Mouse (Mus musculus): ENCODE measurements around the gene Unc80.

DNA sequence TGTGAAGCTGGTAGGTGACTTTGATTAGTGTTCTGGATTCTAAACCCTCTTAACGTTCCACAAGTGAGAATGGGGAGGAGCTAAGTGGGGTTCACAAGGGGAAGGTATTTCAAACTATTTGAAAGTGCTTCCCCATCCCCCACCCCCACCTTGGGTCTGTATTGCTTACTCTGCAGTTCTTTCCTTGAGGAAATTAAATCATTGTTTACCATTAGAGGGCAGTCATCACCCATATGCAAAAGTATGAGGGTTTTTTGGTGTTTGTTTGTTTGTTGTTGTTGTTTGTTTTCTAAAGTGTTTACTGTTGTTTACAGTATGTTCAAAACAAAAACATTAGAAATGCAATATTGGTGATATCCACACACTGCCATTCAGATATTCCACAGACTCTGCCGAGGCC is 210.5 kb downstream of the Unc80 start:
- no peak for TF ChIP-seq EP300 (IDR thresholded peaks at IDR 0.05; ENCODE audit: low read depth)
- peak; percentile 17; the same call in 1 of the 2 replicates for TF ChIP-seq CTCF (IDR thresholded peaks at IDR 0.05; ENCODE audit: low read depth)

Data from liver, postnatal 0 days (tissue).